Mouse (Mus musculus) kidney, postnatal 0 days (tissue): ENCODE results near the gene Ube2d1. TPM values are rescaled to one million over a fixed set of nuclear protein-coding genes. Genes with fewer than 3 reads are reported as not detected.

Experiments used
- ATAC-seq: fragments of 200-750 bp; cut with Nextera tagmentation; replicated peaks from 2 replicates; pipeline ENCODE4 v1.8.0; 2017; ENCODE audit warnings: low read depth, moderate number of reproducible peaks, moderate TSS enrichment, moderate library complexity; ENCODE audit not compliant: low FRiP score
- DNase-seq: peaks from one replicate; pipeline ENCODE4 v3.0.0-alpha.2; 2016; ENCODE audit warnings: low spot score
- H3K27ac ChIP-seq: fragments of 300-500 bp; sonication (generic); 2 replicates; pipeline ENCODE4 v1.5.1; 2014; ENCODE audit warnings: mild to moderate bottlenecking
- H3K27me3 ChIP-seq: fragments of 300-500 bp; sonication (generic); 2 replicates; pipeline ENCODE4 v1.6.1; 2014; ENCODE audit warnings: low read length, mixed read lengths; ENCODE audit not compliant: insufficient read depth
- H3K36me3 ChIP-seq: fragments of 300-500 bp; sonication (generic); 2 replicates; pipeline ENCODE4 v1.6.1; 2014; ENCODE audit warnings: low read length, mixed read lengths; ENCODE audit not compliant: insufficient read depth
- H3K4me1 ChIP-seq: fragments of 300-500 bp; sonication (generic); replicated peaks from 2 replicates; pipeline ENCODE4 v1.6.1; 2014; ENCODE audit warnings: antibody characterized with exemption, low read length, mixed read lengths; ENCODE audit not compliant: insufficient read depth
- H3K4me2 ChIP-seq: fragments of 300-500 bp; sonication (generic); 2 replicates; pipeline ENCODE4 v1.6.1; 2014; ENCODE audit warnings: mild to moderate bottlenecking, low read length, moderate library complexity, mixed read lengths
- H3K4me3 ChIP-seq: fragments of 300-500 bp; sonication (generic); replicated peaks from 2 replicates; pipeline ENCODE4 v1.5.1; 2014; ENCODE audit warnings: low read depth, low read length
- H3K9ac ChIP-seq: fragments of 300-500 bp; sonication (generic); 2 replicates; pipeline ENCODE4 v1.6.1; 2014; ENCODE audit warnings: low read depth, low read length
- H3K9me3 ChIP-seq: fragments of 300-500 bp; sonication (generic); replicated peaks from 2 replicates; pipeline ENCODE4 v1.6.1; 2016; ENCODE audit warnings: low read length, inconsistent platforms, mixed read lengths
- CTCF ChIP-seq: IDR thresholded peaks from 2 replicates; pipeline ENCODE4 v1.5.1; 2016; ENCODE audit warnings: antibody characterized with exemption, low read depth, mild to moderate bottlenecking, moderate library complexity
- WGBS: fragments of 180-500 bp; shearing (Covaris S2); extraction: QIAGEN DNeasy Blood & Tissue Kit; methylation state at CpG from one replicate; pipeline ENCODE4 v1.1.7; 2014; 5-methylcytosine and 5-hydroxymethylcytosine counted together
- polyA plus RNA-seq: library from polyadenylated mRNA; unstranded; fragments of >200 nt; fragmentation: Nextera tagmentation; extraction: Ambion mirVana; gene quantifications from 2 replicates; pipeline ENCODE4 v1.2.1, GENCODE M21; 2015

Gene Ube2d1
- polyA plus RNA-seq, 1 experiment from 2014 or later = 58.0 TPM

GRCm38 (mm10) chr10:71314596-71314995 is 29.5 kb upstream of the Ube2d1 start:
- no peaks in the 10 kb centered on the region for H3K27me3 ChIP-seq
- H3K4me3 ChIP-seq = no peak overlapping the region
- DNase-seq (no peak), ATAC-seq (no peak)
- H3K36me3 ChIP-seq = no peaks in the 10 kb centered on the region
- no peak overlapping the region for H3K27ac ChIP-seq
- H3K9me3 ChIP-seq = no peaks in the 10 kb centered on the region
- no peaks in the 10 kb centered on the region for H3K4me1 ChIP-seq
- TF ChIP-seq CTCF = no peak
- H3K4me2 ChIP-seq = no peak overlapping the region
- WGBS = 60% methylated on average over 3 of the region's 3 CpGs
- no peak overlapping the region for H3K9ac ChIP-seq

- no peak overlapping the region for H3K9ac ChIP-seq
- no peaks in the 10 kb centered on the region for H3K4me1 ChIP-seq
- WGBS = 67% methylated on average over 3 of the region's 3 CpGs
- no peak overlapping the region for H3K27ac ChIP-seq
- no peaks in the 10 kb centered on the region for H3K27me3 ChIP-seq
- H3K36me3 ChIP-seq = no peaks in the 10 kb centered on the region
- DNase-seq (no peak), ATAC-seq (no peak)
- H3K4me3 ChIP-seq = no peak overlapping the region
- no peak for TF ChIP-seq CTCF
- H3K4me2 ChIP-seq = no peak overlapping the region
- H3K9me3 ChIP-seq = no peaks in the 10 kb centered on the region
Observed at GRCm38 (mm10) chr10:71310288-71310687, 25.2 kb upstream of the Ube2d1 start.

- Histone ChIP-seq H3K9me3 (no peaks in the 10 kb centered on the region), H3K36me3 (no peaks in the 10 kb centered on the region), H3K27ac (no peak overlapping the region), H3K4me1 (no peaks in the 10 kb centered on the region), H3K4me2 (no peak overlapping the region), H3K4me3 (no peak overlapping the region), H3K27me3 (no peaks in the 10 kb centered on the region), H3K9ac (no peak overlapping the region)
- WGBS = 89% methylated on average over 5 of the region's 5 CpGs
- TF ChIP-seq CTCF = no peak
- ATAC-seq = no peak
- DNase-seq = no peak
Observed at GRCm38 (mm10) chr10:71308199-71308598, 23.1 kb upstream of the Ube2d1 start.

- Histone ChIP-seq H3K9ac (no peak overlapping the region), H3K4me2 (no peak overlapping the region), H3K9me3 (no peaks in the 10 kb centered on the region), H3K27ac (no peak overlapping the region), H3K27me3 (no peaks in the 10 kb centered on the region), H3K4me3 (no peak overlapping the region), H3K36me3 (no peaks in the 10 kb centered on the region), H3K4me1 (no peaks in the 10 kb centered on the region)
- 71% methylated on average over 6 of the region's 6 CpGs for WGBS
- no peak for DNase-seq
- no peak for ATAC-seq
- TF ChIP-seq CTCF = no peak
Observed at GRCm38 (mm10) chr10:71306759-71307158, 21.7 kb upstream of the Ube2d1 start.

- Histone ChIP-seq H3K27ac (no peak overlapping the region), H3K9me3 (no peaks in the 10 kb centered on the region), H3K4me2 (peak overlapping the region; percentile 30; the same call in 1 of the 2 replicates), H3K4me1 (no peaks in the 10 kb centered on the region), H3K4me3 (no peak overlapping the region), H3K27me3 (no peaks in the 10 kb centered on the region), H3K9ac (no peak overlapping the region), H3K36me3 (no peaks in the 10 kb centered on the region)
- 29% methylated on average over 6 of the region's 6 CpGs for WGBS
- DNase-seq = peak; percentile 53
- no peak for ATAC-seq
- TF ChIP-seq CTCF = peak; percentile 71
Observed at GRCm38 (mm10) chr10:71306190-71306589, 21.1 kb upstream of the Ube2d1 start.

- Histone ChIP-seq H3K36me3 (no peaks in the 10 kb centered on the region), H3K27ac (no peak overlapping the region), H3K4me3 (no peak overlapping the region), H3K4me1 (no peaks in the 10 kb centered on the region), H3K9ac (no peak overlapping the region), H3K4me2 (no peak overlapping the region), H3K9me3 (no peaks in the 10 kb centered on the region), H3K27me3 (no peaks in the 10 kb centered on the region)
- DNase-seq (peak; percentile 64), ATAC-seq (no peak)
- peak; percentile 60 for TF ChIP-seq CTCF
- 19% methylated on average over 5 of the region's 5 CpGs for WGBS
Observed at GRCm38 (mm10) chr10:71302490-71302889, 17.4 kb upstream of the Ube2d1 start.

GRCm38 (mm10) chr10:71300161-71300560 is 15.1 kb upstream of the Ube2d1 start:
- H3K36me3 ChIP-seq = no peaks in the 10 kb centered on the region
- 80% methylated on average over 16 of the region's 16 CpGs for WGBS
- DNase-seq = no peak
- H3K9me3 ChIP-seq = no peaks in the 10 kb centered on the region
- H3K27me3 ChIP-seq = no peaks in the 10 kb centered on the region
- H3K9ac ChIP-seq = no peak overlapping the region
- H3K4me1 ChIP-seq = no peaks in the 10 kb centered on the region
- ATAC-seq = no peak
- no peak overlapping the region for H3K27ac ChIP-seq
- TF ChIP-seq CTCF = no peak
- no peak overlapping the region for H3K4me2 ChIP-seq
- H3K4me3 ChIP-seq = no peak overlapping the region
